Mouse (Mus musculus): Measurements from ENCODE around the gene Gm12888.
"Not testable (repeated sequence)": the region's sequence is repeated elsewhere in the genome, so short reads cannot be mapped to it uniquely, and the experiment has no call there.

The Gm12888 gene

GRCm38 (mm10) chr4:121324817-121325216 is at the start of gene Gm12888:
TSS of gene Gm12888 (minus strand) at chr4:121324917.
- not testable (repeated sequence) for DNase-seq

Data from cerebellum, adult 11-12 months (tissue).